Mouse (Mus musculus): Measurements from ENCODE around the gene Styx.
"Not testable (repeated sequence)": the region's sequence is repeated elsewhere in the genome, so short reads cannot be mapped to it uniquely, and the experiment has no call there.

Styx gene

GRCm38 (mm10) chr14:45364211-45365195, 13.6 kb downstream of the Styx start:
- no peak for DNase-seq (ENCODE audit: low read depth)

- no peak for DNase-seq (ENCODE audit: low read depth)
Measured at GRCm38 (mm10) chr14:45365196-45365587, 14.3 kb downstream of the Styx start.

- no peak for DNase-seq (ENCODE audit: low read depth)
Measured at GRCm38 (mm10) chr14:45378771-45379170, 27.9 kb downstream of the Styx start.

GRCm38 (mm10) chr14:45380756-45381155, 29.9 kb downstream of the Styx start:
- no peak for DNase-seq (ENCODE audit: low read depth)

- no peak for DNase-seq (ENCODE audit: low read depth)
Measured at GRCm38 (mm10) chr14:45382912-45383311, 32.0 kb downstream of the Styx start.

GRCm38 (mm10) chr14:45385596-45385995, 34.7 kb downstream of the Styx start:
- no peak for DNase-seq (ENCODE audit: low read depth)

- no peak for DNase-seq (ENCODE audit: low read depth)
Measured at GRCm38 (mm10) chr14:45387480-45387879, 36.6 kb downstream of the Styx start.

- peak; percentile 91 for DNase-seq (ENCODE audit: low read depth)
Measured at GRCm38 (mm10) chr14:45388345-45389181, 37.7 kb downstream of the Styx start.

GRCm38 (mm10) chr14:45389194-45389593, 38.3 kb downstream of the Styx start:
- DNase-seq (ENCODE audit: low read depth), result no peak

GRCm38 (mm10) chr14:45399836-45400235, 48.9 kb downstream of the Styx start:
- peak; percentile 39 for DNase-seq (ENCODE audit: low read depth)

- no peak for DNase-seq (ENCODE audit: low read depth)
Measured at GRCm38 (mm10) chr14:45403651-45404050, 52.8 kb downstream of the Styx start.

- not testable (repeated sequence) for DNase-seq (ENCODE audit: low read depth)
Measured at GRCm38 (mm10) chr14:45404813-45405212, 53.9 kb downstream of the Styx start, which contains the start of gene Gnpnat1. TSS of gene Gnpnat1 (minus strand) at chr14:45404913.

- DNase-seq (ENCODE audit: low read depth), result no peak
Measured at GRCm38 (mm10) chr14:45416265-45416664, 65.4 kb downstream of the Styx start.

GRCm38 (mm10) chr14:45418553-45418952, 67.7 kb downstream of the Styx start:
- no peak for DNase-seq (ENCODE audit: low read depth)

GRCm38 (mm10) chr14:45419323-45419722, 68.4 kb downstream of the Styx start:
- no peak for DNase-seq (ENCODE audit: low read depth)

- peak; percentile 22 for DNase-seq (ENCODE audit: low read depth)
Measured at GRCm38 (mm10) chr14:45422371-45422770, 71.5 kb downstream of the Styx start.

GRCm38 (mm10) chr14:45423220-45423619, 72.3 kb downstream of the Styx start:
- peak; percentile 85 for DNase-seq (ENCODE audit: low read depth)

- no peak for DNase-seq (ENCODE audit: low read depth)
Measured at GRCm38 (mm10) chr14:45430066-45430842, 79.4 kb downstream of the Styx start.

GRCm38 (mm10) chr14:45432003-45432402, 81.1 kb downstream of the Styx start:
- peak; percentile 15 for DNase-seq (ENCODE audit: low read depth)

GRCm38 (mm10) chr14:45434220-45434619, 83.3 kb downstream of the Styx start:
- DNase-seq (ENCODE audit: low read depth), result peak; percentile 18

GRCm38 (mm10) chr14:45438250-45438930, 87.5 kb downstream of the Styx start:
- DNase-seq (ENCODE audit: low read depth), result no peak

Data from NIH3T3 (cell line).